Mouse (Mus musculus): ENCODE results near the gene Sbds. TPM values are rescaled to one million over a fixed set of nuclear protein-coding genes. Genes with fewer than 3 reads are reported as not detected.
A peak's percentile ranks its signal among the peaks of the same experiment; 100 is the strongest.

Sbds gene
- 49.6 and 50.8 TPM in 2 replicates for polyA plus RNA-seq (2014; fragmentation: Nextera tagmentation; extraction: Ambion mirVana)

DNA sequence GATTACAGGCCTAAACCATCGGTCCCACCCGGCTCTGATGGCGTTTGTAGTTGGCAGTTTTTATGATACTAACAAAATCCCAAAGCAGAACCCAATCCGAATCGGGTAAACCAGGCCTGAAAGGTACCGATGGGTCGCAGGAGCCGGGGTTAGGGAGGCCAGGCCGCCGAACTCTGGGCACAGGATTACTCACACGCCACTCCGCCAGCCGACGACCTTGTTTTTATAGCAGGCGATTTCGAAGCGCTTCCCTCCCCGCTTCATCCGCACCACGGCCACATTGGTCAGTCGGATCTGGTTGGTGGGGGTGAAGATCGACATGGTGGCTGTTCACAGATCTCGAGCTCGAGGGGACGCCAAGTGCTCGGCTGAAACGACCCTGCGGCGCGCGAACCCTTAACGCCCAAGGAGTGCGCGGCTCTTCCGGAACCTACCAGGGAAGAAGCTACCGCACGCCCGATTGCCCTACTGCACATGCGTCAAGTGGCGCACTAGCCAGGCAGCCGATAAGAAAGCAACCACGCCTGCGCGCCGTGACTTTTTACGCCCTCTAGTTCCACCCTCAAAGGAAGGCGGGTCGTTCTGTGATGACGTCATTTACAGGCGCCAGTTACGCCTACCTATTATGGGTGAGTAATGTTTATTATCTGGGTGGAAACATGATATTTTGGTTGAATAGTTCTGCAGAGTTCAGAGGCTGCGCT, at the start of gene Sbds, which contains the start of gene Tyw1:
Gene Sbds, minus strand, starts transcription at position 514 of the 704 bp plus-strand sequence.
Gene Tyw1, plus strand, starts transcription at position 603 of the 704 bp plus-strand sequence.
- Histone ChIP-seq H3K4me1 (ENCODE audit: control insufficient read depth, insufficient read depth, low read length) (peaks cover 11% of the 10 kb centered on the region), H3K36me3 (ENCODE audit: control insufficient read depth, insufficient read depth, low read length) (peaks cover 36% of the 10 kb centered on the region), H3K9me3 (replicated peaks; ENCODE audit: control insufficient read depth, low read length) (no peaks in the 10 kb centered on the region), H3K27me3 (replicated peaks; ENCODE audit: control insufficient read depth, insufficient read depth, low read length) (no peaks in the 10 kb centered on the region), H3K4me3 (ENCODE audit: low read depth, low read length) (peak within 1 kb of the TSS; percentile 73), H3K4me2 (ENCODE audit: low read length) (peak within 1 kb of the TSS; percentile 75), H3K9ac (ENCODE audit: low read length) (peak within 1 kb of the TSS; percentile 88), H3K27ac (ENCODE audit: low read depth, low read length) (peak within 1 kb of the TSS; percentile 77; the same call in 1 of the 2 replicates)
- peak; percentile 91 for ATAC-seq
- peak; percentile 100 for DNase-seq (ENCODE audit: low spot score)
- under 1% methylated on average over 52 of the region's 52 CpGs for WGBS

- H3K4me1 ChIP-seq (ENCODE audit: control insufficient read depth, insufficient read depth, low read length) = no peaks in the 10 kb centered on the region
- H3K27me3 ChIP-seq (replicated peaks; ENCODE audit: control insufficient read depth, insufficient read depth, low read length) = no peaks in the 10 kb centered on the region
- no peak overlapping the region for H3K9ac ChIP-seq (ENCODE audit: low read length)
- DNase-seq (ENCODE audit: low spot score) (no peak), ATAC-seq (no peak)
- 96% methylated on average over 6 of the region's 6 CpGs for WGBS
- H3K36me3 ChIP-seq (ENCODE audit: control insufficient read depth, insufficient read depth, low read length) = peaks cover 35% of the 10 kb centered on the region
- H3K27ac ChIP-seq (ENCODE audit: low read depth, low read length) = no peak overlapping the region
- no peak overlapping the region for H3K4me3 ChIP-seq (ENCODE audit: low read depth, low read length)
- H3K9me3 ChIP-seq (replicated peaks; ENCODE audit: control insufficient read depth, low read length) = no peaks in the 10 kb centered on the region
- no peak overlapping the region for H3K4me2 ChIP-seq (ENCODE audit: low read length)
Measured at GRCm38 (mm10) chr5:130303611-130304010, 48.3 kb upstream of the Sbds start.

DNA sequence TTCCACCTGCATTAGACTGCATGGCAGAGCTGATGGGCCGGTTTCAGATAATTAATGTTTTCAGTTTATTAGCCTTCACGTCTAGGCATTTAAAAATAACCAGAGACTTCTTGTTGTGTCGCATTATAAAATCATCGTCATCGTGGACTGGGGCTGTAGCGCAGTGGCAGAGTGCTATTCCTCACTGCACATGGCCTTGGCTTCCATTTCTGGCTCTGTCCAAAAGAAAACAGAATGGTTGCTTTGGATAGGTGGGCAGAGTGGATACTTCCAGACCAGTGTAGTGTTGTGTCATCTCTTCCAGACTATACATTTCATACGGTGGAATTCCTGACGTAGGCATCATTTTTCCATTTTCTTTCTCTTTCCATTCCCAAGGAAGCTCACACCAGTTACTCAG, 44.2 kb upstream of the Sbds start:
- no peaks in the 10 kb centered on the region for H3K9me3 ChIP-seq (replicated peaks; ENCODE audit: control insufficient read depth, low read length)
- DNase-seq (ENCODE audit: low spot score) (no peak), ATAC-seq (no peak)
- H3K36me3 ChIP-seq (ENCODE audit: control insufficient read depth, insufficient read depth, low read length) = peaks cover 46% of the 10 kb centered on the region
- H3K9ac ChIP-seq (ENCODE audit: low read length) = no peak overlapping the region
- no peak overlapping the region for H3K4me3 ChIP-seq (ENCODE audit: low read depth, low read length)
- no peak overlapping the region for H3K4me2 ChIP-seq (ENCODE audit: low read length)
- no peaks in the 10 kb centered on the region for H3K4me1 ChIP-seq (ENCODE audit: control insufficient read depth, insufficient read depth, low read length)
- no peaks in the 10 kb centered on the region for H3K27me3 ChIP-seq (replicated peaks; ENCODE audit: control insufficient read depth, insufficient read depth, low read length)
- no peak overlapping the region for H3K27ac ChIP-seq (ENCODE audit: low read depth, low read length)
- WGBS = 89% methylated on average over 8 of the region's 8 CpGs

- ATAC-seq = no peak
- 86% methylated on average over 9 of the region's 9 CpGs for WGBS
- H3K9me3 ChIP-seq (replicated peaks; ENCODE audit: control insufficient read depth, low read length) = no peaks in the 10 kb centered on the region
- H3K4me1 ChIP-seq (ENCODE audit: control insufficient read depth, insufficient read depth, low read length) = no peaks in the 10 kb centered on the region
- H3K4me2 ChIP-seq (ENCODE audit: low read length) = no peak overlapping the region
- H3K27ac ChIP-seq (ENCODE audit: low read depth, low read length) = no peak overlapping the region
- peaks cover 41% of the 10 kb centered on the region for H3K36me3 ChIP-seq (ENCODE audit: control insufficient read depth, insufficient read depth, low read length)
- DNase-seq (ENCODE audit: low spot score) = no peak
- no peak overlapping the region for H3K9ac ChIP-seq (ENCODE audit: low read length)
- H3K4me3 ChIP-seq (ENCODE audit: low read depth, low read length) = no peak overlapping the region
- H3K27me3 ChIP-seq (replicated peaks; ENCODE audit: control insufficient read depth, insufficient read depth, low read length) = no peaks in the 10 kb centered on the region
Measured at GRCm38 (mm10) chr5:130298831-130299460, 43.6 kb upstream of the Sbds start.

DNA sequence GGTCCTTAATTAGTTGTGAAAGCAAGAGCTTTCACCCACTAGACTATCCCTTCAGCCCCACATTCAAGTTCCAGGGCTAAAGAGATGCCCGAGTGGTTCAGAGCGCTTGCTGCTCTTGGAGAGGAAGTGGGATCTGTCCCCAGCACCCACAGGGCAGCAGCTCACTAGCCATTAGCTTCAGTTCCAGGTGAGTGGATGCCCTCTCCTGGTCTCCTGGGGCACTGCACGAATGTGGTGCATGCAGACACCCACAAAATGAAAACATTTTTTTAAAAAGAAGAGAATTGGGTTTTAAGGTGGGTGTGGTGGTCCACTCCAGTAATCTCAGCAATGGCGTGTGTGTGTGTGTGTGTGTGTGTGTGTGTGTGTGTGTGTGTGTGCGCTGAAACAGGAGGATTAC, 40.7 kb upstream of the Sbds start:
- Histone ChIP-seq H3K4me3 (ENCODE audit: low read depth, low read length) (no peak overlapping the region), H3K4me1 (ENCODE audit: control insufficient read depth, insufficient read depth, low read length) (no peaks in the 10 kb centered on the region), H3K27me3 (replicated peaks; ENCODE audit: control insufficient read depth, insufficient read depth, low read length) (no peaks in the 10 kb centered on the region), H3K27ac (ENCODE audit: low read depth, low read length) (no peak overlapping the region), H3K36me3 (ENCODE audit: control insufficient read depth, insufficient read depth, low read length) (peaks cover 41% of the 10 kb centered on the region), H3K4me2 (ENCODE audit: low read length) (no peak overlapping the region), H3K9ac (ENCODE audit: low read length) (no peak overlapping the region), H3K9me3 (replicated peaks; ENCODE audit: control insufficient read depth, low read length) (no peaks in the 10 kb centered on the region)
- DNase-seq (ENCODE audit: low spot score) (no peak), ATAC-seq (no peak)
- 76% methylated on average over 5 of the region's 5 CpGs for WGBS

- no peaks in the 10 kb centered on the region for H3K4me1 ChIP-seq (ENCODE audit: control insufficient read depth, insufficient read depth, low read length)
- DNase-seq (ENCODE audit: low spot score) (peak; percentile 53), ATAC-seq (no peak)
- no peaks in the 10 kb centered on the region for H3K9me3 ChIP-seq (replicated peaks; ENCODE audit: control insufficient read depth, low read length)
- no peak overlapping the region for H3K4me2 ChIP-seq (ENCODE audit: low read length)
- no peak overlapping the region for H3K4me3 ChIP-seq (ENCODE audit: low read depth, low read length)
- WGBS = 78% methylated on average over 6 of the region's 6 CpGs
- no peak overlapping the region for H3K9ac ChIP-seq (ENCODE audit: low read length)
- no peak overlapping the region for H3K27ac ChIP-seq (ENCODE audit: low read depth, low read length)
- H3K27me3 ChIP-seq (replicated peaks; ENCODE audit: control insufficient read depth, insufficient read depth, low read length) = no peaks in the 10 kb centered on the region
- peaks cover 33% of the 10 kb centered on the region for H3K36me3 ChIP-seq (ENCODE audit: control insufficient read depth, insufficient read depth, low read length)
Measured at GRCm38 (mm10) chr5:130294598-130294997, 39.3 kb upstream of the Sbds start.

DNA sequence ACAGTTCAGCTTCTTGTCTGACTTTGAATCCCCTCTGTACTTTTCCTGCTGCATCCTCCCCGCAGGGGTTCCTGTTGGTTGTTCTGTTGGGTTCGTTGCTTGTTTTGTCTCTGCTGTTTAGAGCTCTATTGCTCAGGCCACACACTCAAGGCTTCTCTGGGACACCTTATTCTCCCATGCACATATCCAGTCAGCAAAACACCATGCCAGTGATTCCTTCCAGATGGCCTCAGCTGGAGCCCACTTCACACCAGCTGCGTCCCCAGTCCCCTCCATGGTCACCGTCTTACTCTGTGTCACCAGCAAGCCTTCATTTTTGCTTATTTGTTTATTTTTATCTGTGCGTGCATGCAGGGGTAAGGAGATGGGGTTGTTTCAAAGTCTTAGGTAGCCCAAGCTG, 38.6 kb upstream of the Sbds start:
- 81% methylated on average over 5 of the region's 5 CpGs for WGBS
- H3K36me3 ChIP-seq (ENCODE audit: control insufficient read depth, insufficient read depth, low read length) = peaks cover 38% of the 10 kb centered on the region
- no peak overlapping the region for H3K9ac ChIP-seq (ENCODE audit: low read length)
- H3K4me3 ChIP-seq (ENCODE audit: low read depth, low read length) = no peak overlapping the region
- DNase-seq (ENCODE audit: low spot score) (no peak), ATAC-seq (no peak)
- no peak overlapping the region for H3K4me2 ChIP-seq (ENCODE audit: low read length)
- no peak overlapping the region for H3K27ac ChIP-seq (ENCODE audit: low read depth, low read length)
- H3K9me3 ChIP-seq (replicated peaks; ENCODE audit: control insufficient read depth, low read length) = no peaks in the 10 kb centered on the region
- no peaks in the 10 kb centered on the region for H3K27me3 ChIP-seq (replicated peaks; ENCODE audit: control insufficient read depth, insufficient read depth, low read length)
- H3K4me1 ChIP-seq (ENCODE audit: control insufficient read depth, insufficient read depth, low read length) = no peaks in the 10 kb centered on the region

- DNase-seq (ENCODE audit: low spot score) (peak; percentile 40), ATAC-seq (no peak; the same call in 1 of the 2 replicates)
Measured at GRCm38 (mm10) chr5:130292976-130293375, 37.6 kb upstream of the Sbds start.

GRCm38 (mm10) chr5:130290775-130291174, 35.4 kb upstream of the Sbds start:
- no peaks in the 10 kb centered on the region for H3K4me1 ChIP-seq (ENCODE audit: control insufficient read depth, insufficient read depth, low read length)
- DNase-seq (ENCODE audit: low spot score) = no peak
- 94% methylated on average over 12 of the region's 12 CpGs for WGBS
- no peak overlapping the region for H3K9ac ChIP-seq (ENCODE audit: low read length)
- no peak overlapping the region for H3K4me3 ChIP-seq (ENCODE audit: low read depth, low read length)
- H3K9me3 ChIP-seq (replicated peaks; ENCODE audit: control insufficient read depth, low read length) = no peaks in the 10 kb centered on the region
- H3K27ac ChIP-seq (ENCODE audit: low read depth, low read length) = no peak overlapping the region
- H3K36me3 ChIP-seq (ENCODE audit: control insufficient read depth, insufficient read depth, low read length) = peaks cover 37% of the 10 kb centered on the region
- no peaks in the 10 kb centered on the region for H3K27me3 ChIP-seq (replicated peaks; ENCODE audit: control insufficient read depth, insufficient read depth, low read length)
- no peak for ATAC-seq
- H3K4me2 ChIP-seq (ENCODE audit: low read length) = no peak overlapping the region

More at GRCm38 (mm10) chr5:130292976-130293375, 37.6 kb upstream of the Sbds start:
- no peak overlapping the region for H3K4me2 ChIP-seq (ENCODE audit: low read length)
- H3K4me3 ChIP-seq (ENCODE audit: low read depth, low read length) = no peak overlapping the region
- H3K27me3 ChIP-seq (replicated peaks; ENCODE audit: control insufficient read depth, insufficient read depth, low read length) = no peaks in the 10 kb centered on the region
- H3K36me3 ChIP-seq (ENCODE audit: control insufficient read depth, insufficient read depth, low read length) = peaks cover 45% of the 10 kb centered on the region
- 81% methylated on average over 4 of the region's 4 CpGs for WGBS
- H3K9me3 ChIP-seq (replicated peaks; ENCODE audit: control insufficient read depth, low read length) = no peaks in the 10 kb centered on the region
- no peak overlapping the region for H3K9ac ChIP-seq (ENCODE audit: low read length)
- no peaks in the 10 kb centered on the region for H3K4me1 ChIP-seq (ENCODE audit: control insufficient read depth, insufficient read depth, low read length)
- no peak overlapping the region for H3K27ac ChIP-seq (ENCODE audit: low read depth, low read length)

Data from forebrain, embryonic 14.5 days (tissue).